Mouse (Mus musculus): ENCODE measurements around the gene Hrh2. TPM values are rescaled to one million over a fixed set of nuclear protein-coding genes. Genes with fewer than 3 reads are reported as not detected.

Gene Hrh2
- polyA plus RNA-seq, 1 experiment from 2014 or later: 0.12 TPM

- WGBS: 90% methylated on average over 6 of the region's 6 CpGs
- Histone ChIP-seq H3K9me3 (replicated peaks; ENCODE audit: control insufficient read depth, low read length) (peaks cover 4% of the 10 kb centered on the region; the same call in 1 of the 2 replicates), H3K9ac (ENCODE audit: low read length) (no peak overlapping the region), H3K27ac (ENCODE audit: low read length) (no peak overlapping the region), H3K4me1 (ENCODE audit: control insufficient read depth, insufficient read depth, low read length) (no peaks in the 10 kb centered on the region), H3K4me3 (ENCODE audit: low read length) (no peak overlapping the region), H3K4me2 (ENCODE audit: low read depth, low read length) (no peak overlapping the region), H3K27me3 (ENCODE audit: control insufficient read depth, insufficient read depth, low read length) (no peaks in the 10 kb centered on the region), H3K36me3 (ENCODE audit: control insufficient read depth, insufficient read depth) (no peaks in the 10 kb centered on the region)
- ATAC-seq (replicated peaks; ENCODE audit: extremely low read depth, insufficient read depth, low FRiP score): no peak
Measured at GRCm38 (mm10) chr13:54170288-54170687, 21.6 kb upstream of the Hrh2 start.

GRCm38 (mm10) chr13:54171346-54171745, 20.6 kb upstream of the Hrh2 start:
- WGBS: 68% methylated on average over 10 of the region's 10 CpGs
- H3K4me3 ChIP-seq (ENCODE audit: low read length): no peak overlapping the region
- H3K27ac ChIP-seq (ENCODE audit: low read length): no peak overlapping the region
- H3K27me3 ChIP-seq (ENCODE audit: control insufficient read depth, insufficient read depth, low read length): no peaks in the 10 kb centered on the region
- H3K4me1 ChIP-seq (ENCODE audit: control insufficient read depth, insufficient read depth, low read length): peaks cover 1% of the 10 kb centered on the region
- H3K9ac ChIP-seq (ENCODE audit: low read length): no peak overlapping the region
- no peaks in the 10 kb centered on the region for H3K36me3 ChIP-seq (ENCODE audit: control insufficient read depth, insufficient read depth)
- ATAC-seq (replicated peaks; ENCODE audit: extremely low read depth, insufficient read depth, low FRiP score): no peak
- no peak overlapping the region for H3K4me2 ChIP-seq (ENCODE audit: low read depth, low read length)
- H3K9me3 ChIP-seq (replicated peaks; ENCODE audit: control insufficient read depth, low read length): peaks cover 4% of the 10 kb centered on the region; the same call in 1 of the 2 replicates

- ATAC-seq (replicated peaks; ENCODE audit: extremely low read depth, insufficient read depth, low FRiP score): no peak
Measured at GRCm38 (mm10) chr13:54171761-54172160, 20.2 kb upstream of the Hrh2 start.

GRCm38 (mm10) chr13:54173941-54174340, 18.0 kb upstream of the Hrh2 start:
- H3K36me3 ChIP-seq (ENCODE audit: control insufficient read depth, insufficient read depth): no peaks in the 10 kb centered on the region
- no peak overlapping the region for H3K4me2 ChIP-seq (ENCODE audit: low read depth, low read length)
- H3K27ac ChIP-seq (ENCODE audit: low read length): no peak overlapping the region
- no peak for ATAC-seq (replicated peaks; ENCODE audit: extremely low read depth, insufficient read depth, low FRiP score)
- no peak overlapping the region for H3K4me3 ChIP-seq (ENCODE audit: low read length)
- H3K9me3 ChIP-seq (replicated peaks; ENCODE audit: control insufficient read depth, low read length): peaks cover 4% of the 10 kb centered on the region; the same call in 1 of the 2 replicates
- no peaks in the 10 kb centered on the region for H3K27me3 ChIP-seq (ENCODE audit: control insufficient read depth, insufficient read depth, low read length)
- 95% methylated on average over 2 of the region's 2 CpGs for WGBS
- peaks cover 3% of the 10 kb centered on the region for H3K4me1 ChIP-seq (ENCODE audit: control insufficient read depth, insufficient read depth, low read length)
- H3K9ac ChIP-seq (ENCODE audit: low read length): no peak overlapping the region

More at GRCm38 (mm10) chr13:54171761-54172160, 20.2 kb upstream of the Hrh2 start:
- Histone ChIP-seq H3K27me3 (ENCODE audit: control insufficient read depth, insufficient read depth, low read length) (no peaks in the 10 kb centered on the region), H3K4me3 (ENCODE audit: low read length) (no peak overlapping the region), H3K27ac (ENCODE audit: low read length) (no peak overlapping the region), H3K36me3 (ENCODE audit: control insufficient read depth, insufficient read depth) (no peaks in the 10 kb centered on the region), H3K9me3 (replicated peaks; ENCODE audit: control insufficient read depth, low read length) (peaks cover 4% of the 10 kb centered on the region; the same call in 1 of the 2 replicates), H3K4me1 (ENCODE audit: control insufficient read depth, insufficient read depth, low read length) (peaks cover 3% of the 10 kb centered on the region), H3K4me2 (ENCODE audit: low read depth, low read length) (no peak overlapping the region), H3K9ac (ENCODE audit: low read length) (no peak overlapping the region)
- 46% methylated on average over 3 of the region's 3 CpGs for WGBS

- Histone ChIP-seq H3K4me2 (ENCODE audit: low read depth, low read length) (no peak overlapping the region), H3K9me3 (replicated peaks; ENCODE audit: control insufficient read depth, low read length) (peaks cover 4% of the 10 kb centered on the region; the same call in 1 of the 2 replicates), H3K4me3 (ENCODE audit: low read length) (no peak overlapping the region), H3K27me3 (ENCODE audit: control insufficient read depth, insufficient read depth, low read length) (no peaks in the 10 kb centered on the region), H3K27ac (ENCODE audit: low read length) (no peak overlapping the region), H3K4me1 (ENCODE audit: control insufficient read depth, insufficient read depth, low read length) (peaks cover 3% of the 10 kb centered on the region), H3K36me3 (ENCODE audit: control insufficient read depth, insufficient read depth) (no peaks in the 10 kb centered on the region), H3K9ac (ENCODE audit: low read length) (no peak overlapping the region)
- ATAC-seq (replicated peaks; ENCODE audit: extremely low read depth, insufficient read depth, low FRiP score): no peak
- WGBS: 92% methylated on average over 4 of the region's 4 CpGs
Measured at GRCm38 (mm10) chr13:54174703-54175102, 17.2 kb upstream of the Hrh2 start.

GRCm38 (mm10) chr13:54175426-54175825, 16.5 kb upstream of the Hrh2 start:
- Histone ChIP-seq H3K27me3 (ENCODE audit: control insufficient read depth, insufficient read depth, low read length) (no peaks in the 10 kb centered on the region), H3K9me3 (replicated peaks; ENCODE audit: control insufficient read depth, low read length) (peaks cover 4% of the 10 kb centered on the region; the same call in 1 of the 2 replicates), H3K4me1 (ENCODE audit: control insufficient read depth, insufficient read depth, low read length) (peaks cover 3% of the 10 kb centered on the region), H3K4me2 (ENCODE audit: low read depth, low read length) (no peak overlapping the region), H3K27ac (ENCODE audit: low read length) (no peak overlapping the region), H3K4me3 (ENCODE audit: low read length) (no peak overlapping the region), H3K9ac (ENCODE audit: low read length) (no peak overlapping the region), H3K36me3 (ENCODE audit: control insufficient read depth, insufficient read depth) (no peaks in the 10 kb centered on the region)
- 61% methylated on average over 8 of the region's 8 CpGs for WGBS
- no peak for ATAC-seq (replicated peaks; ENCODE audit: extremely low read depth, insufficient read depth, low FRiP score)

- Histone ChIP-seq H3K27ac (ENCODE audit: low read length) (peak overlapping the region; percentile 61), H3K27me3 (ENCODE audit: control insufficient read depth, insufficient read depth, low read length) (no peaks in the 10 kb centered on the region), H3K4me2 (ENCODE audit: low read depth, low read length) (no peak overlapping the region), H3K36me3 (ENCODE audit: control insufficient read depth, insufficient read depth) (no peaks in the 10 kb centered on the region), H3K4me3 (ENCODE audit: low read length) (no peak overlapping the region), H3K9me3 (replicated peaks; ENCODE audit: control insufficient read depth, low read length) (peaks cover 4% of the 10 kb centered on the region; the same call in 1 of the 2 replicates), H3K9ac (ENCODE audit: low read length) (no peak overlapping the region), H3K4me1 (ENCODE audit: control insufficient read depth, insufficient read depth, low read length) (peaks cover 5% of the 10 kb centered on the region)
- 66% methylated on average over 4 of the region's 4 CpGs for WGBS
- ATAC-seq (replicated peaks; ENCODE audit: extremely low read depth, insufficient read depth, low FRiP score): no peak
Measured at GRCm38 (mm10) chr13:54176406-54177020, 15.4 kb upstream of the Hrh2 start.

- Histone ChIP-seq H3K4me1 (ENCODE audit: control insufficient read depth, insufficient read depth, low read length) (peaks cover 5% of the 10 kb centered on the region), H3K4me3 (ENCODE audit: low read length) (no peak overlapping the region), H3K36me3 (ENCODE audit: control insufficient read depth, insufficient read depth) (no peaks in the 10 kb centered on the region), H3K9ac (ENCODE audit: low read length) (no peak overlapping the region), H3K4me2 (ENCODE audit: low read depth, low read length) (no peak overlapping the region), H3K27ac (ENCODE audit: low read length) (peak overlapping the region; percentile 68), H3K27me3 (ENCODE audit: control insufficient read depth, insufficient read depth, low read length) (no peaks in the 10 kb centered on the region), H3K9me3 (replicated peaks; ENCODE audit: control insufficient read depth, low read length) (peaks cover 4% of the 10 kb centered on the region; the same call in 1 of the 2 replicates)
- peak; percentile 78 for ATAC-seq (replicated peaks; ENCODE audit: extremely low read depth, insufficient read depth, low FRiP score)
- 73% methylated on average over 2 of the region's 2 CpGs for WGBS
Measured at GRCm38 (mm10) chr13:54177346-54177745, 14.6 kb upstream of the Hrh2 start.

- Histone ChIP-seq H3K9me3 (replicated peaks; ENCODE audit: control insufficient read depth, low read length) (peaks cover 7% of the 10 kb centered on the region; the same call in 1 of the 2 replicates), H3K4me1 (ENCODE audit: control insufficient read depth, insufficient read depth, low read length) (peaks cover 5% of the 10 kb centered on the region), H3K27me3 (ENCODE audit: control insufficient read depth, insufficient read depth, low read length) (no peaks in the 10 kb centered on the region), H3K9ac (ENCODE audit: low read length) (no peak overlapping the region), H3K4me2 (ENCODE audit: low read depth, low read length) (no peak overlapping the region), H3K27ac (ENCODE audit: low read length) (peak overlapping the region; percentile 68), H3K4me3 (ENCODE audit: low read length) (no peak overlapping the region), H3K36me3 (ENCODE audit: control insufficient read depth, insufficient read depth) (no peaks in the 10 kb centered on the region)
- ATAC-seq (replicated peaks; ENCODE audit: extremely low read depth, insufficient read depth, low FRiP score): peak; percentile 61
- 44% methylated on average over 5 of the region's 5 CpGs for WGBS
Measured at GRCm38 (mm10) chr13:54178647-54179046, 13.3 kb upstream of the Hrh2 start.

All from heart, embryonic 16.5 days (tissue).